Mouse (Mus musculus) G1E (cell line): ENCODE data around the gene Map2k5.

Experiments used
- CTCF ChIP-seq: IDR thresholded peaks from 2 replicates; pipeline ENCODE4 v1.5.1; 2012; ENCODE audit warnings: low read depth, low read length, inconsistent platforms, mixed read lengths
- GATA1 ChIP-seq: IDR thresholded peaks from 2 replicates; pipeline ENCODE4 v1.6.1; 2012; ENCODE audit warnings: borderline replicate concordance, low read length, inconsistent platforms, mixed read lengths
- GATA2 ChIP-seq: IDR thresholded peaks from 2 replicates; pipeline ENCODE4 v1.6.1; 2012; ENCODE audit warnings: low read depth, low read length, inconsistent platforms, borderline replicate concordance
- POLR2AphosphoS5 ChIP-seq: IDR thresholded peaks from 2 replicates; pipeline ENCODE4 v1.6.1; 2012; ENCODE audit warnings: low read depth, low read length, inconsistent platforms; ENCODE audit not compliant: insufficient replicate concordance
- TAL1 ChIP-seq: conservative IDR thresholded peaks from 2 replicates; pipeline ENCODE4 v1.6.1; 2012; ENCODE audit warnings: low read depth, low read length, inconsistent platforms, mixed read lengths

- TF ChIP-seq CTCF (no peak), POLR2AphosphoS5 (no peak), GATA1 (no peak), TAL1 (no peak), GATA2 (no peak)
Observed at GRCm38 (mm10) chr9:63341761-63342160, 35.9 kb downstream of the Map2k5 start.
